Mouse (Mus musculus) MEL (cell line): Measurements from ENCODE around the gene Zfp654. TPM values are rescaled to one million over a fixed set of nuclear protein-coding genes. Genes with fewer than 3 reads are reported as not detected.
A peak's percentile ranks its signal among the peaks of the same experiment; 100 is the strongest.

Experiments used
- DNase-seq: peaks from one replicate; pipeline ENCODE4 v3.0.0; 2011; ENCODE audit warnings: low read depth, low spot score
- H3K27ac ChIP-seq: 2 replicates; pipeline ENCODE4 v1.5.1; 2012; ENCODE audit warnings: low read depth, mild to moderate bottlenecking, control low read depth, low read length, moderate library complexity; ENCODE audit not compliant: control insufficient read depth
- H3K27me3 ChIP-seq, 2 experiments: fragments of 150-350 bp in 1 of 2; sonication (generic) in 1 of 2; 2 replicates each; pipeline ENCODE4 v1.6.1; 2012; ENCODE audit warnings: low read length in 2 of 2, mild to moderate bottlenecking in 2 of 2, improper control_type of control experiment in 1 of 2, moderate library complexity in 1 of 2; ENCODE audit not compliant: insufficient read depth in 2 of 2, control insufficient read depth in 1 of 2
- H3K36me3 ChIP-seq, 2 experiments: 2 replicates each; pipeline ENCODE4 v1.6.1; 2012 to 2014; ENCODE audit warnings: low read length in 2 of 2, improper control_type of control experiment in 1 of 2, inconsistent platforms in 1 of 2, mild to moderate bottlenecking in 1 of 2; ENCODE audit not compliant: insufficient read depth in 2 of 2, control insufficient read depth in 1 of 2
- H3K4me1 ChIP-seq, 2 experiments: fragments of 150-350 bp in 1 of 2; sonication (generic) in 1 of 2; 2 replicates each; pipeline ENCODE4 v1.6.1; 2012; ENCODE audit warnings: low read length in 2 of 2, improper control_type of control experiment in 1 of 2, mild to moderate bottlenecking in 1 of 2; ENCODE audit not compliant: insufficient read depth in 2 of 2, control insufficient read depth in 1 of 2
- H3K4me3 ChIP-seq, 2 experiments: fragments of 150-350 bp in 1 of 2; sonication (generic) in 1 of 2; 2 replicates each; pipeline ENCODE4 v1.5.1; 2012; ENCODE audit warnings: low read depth in 2 of 2, low read length in 2 of 2, mild to moderate bottlenecking in 2 of 2, moderate library complexity in 2 of 2, control low read depth in 1 of 2, improper control_type of control experiment in 1 of 2; ENCODE audit not compliant: control insufficient read depth in 1 of 2, insufficient read depth in 1 of 2
- H3K79me2 ChIP-seq: 2 replicates; pipeline ENCODE4 v1.6.1; 2012; ENCODE audit warnings: mild to moderate bottlenecking, low read length, moderate library complexity; ENCODE audit not compliant: control insufficient read depth, poor library complexity, insufficient read depth
- H3K9ac ChIP-seq: 2 replicates; pipeline ENCODE4 v1.6.1; 2012; ENCODE audit warnings: low read depth, mild to moderate bottlenecking, control low read depth, low read length, moderate library complexity; ENCODE audit not compliant: control insufficient read depth, poor library complexity, severe bottlenecking
- H3K9me3 ChIP-seq: fragments of 150-350 bp; sonication (generic); replicated peaks from 2 replicates; pipeline ENCODE4 v1.6.1; 2012; ENCODE audit warnings: mild to moderate bottlenecking, low read length, improper control_type of control experiment, moderate library complexity; ENCODE audit not compliant: insufficient read depth
- CHD1 ChIP-seq: IDR thresholded peaks from 2 replicates; pipeline ENCODE4 v1.6.1; 2012; ENCODE audit warnings: low read depth, mild to moderate bottlenecking, inconsistent platforms, low read length, improper control_type of control experiment
- CTCF ChIP-seq, 3 experiments: IDR thresholded peaks in 2 of 3; conservative IDR thresholded peaks in 1 of 3; 2 replicates each; pipeline ENCODE4 v1.5.1; 2011 to 2012; ENCODE audit warnings: low read length in 3 of 3, low read depth in 2 of 3, mild to moderate bottlenecking in 2 of 3, improper control_type of control experiment in 1 of 3, inconsistent platforms in 1 of 3, mixed read lengths in 1 of 3, moderate library complexity in 1 of 3; ENCODE audit not compliant: control insufficient read depth in 1 of 3, insufficient read depth in 1 of 3, poor library complexity in 1 of 3, severe bottlenecking in 1 of 3
- EP300 ChIP-seq, 2 experiments: IDR thresholded peaks; 2 replicates each; pipeline ENCODE4 v1.6.1; 2011; ENCODE audit warnings: improper control_type of control experiment in 2 of 2, low read length in 2 of 2, low read depth in 1 of 2, mild to moderate bottlenecking in 1 of 2
- ETS1 ChIP-seq: IDR thresholded peaks from 2 replicates; pipeline ENCODE4 v1.6.1; 2012; ENCODE audit warnings: low read depth, mild to moderate bottlenecking, inconsistent platforms, low read length, improper control_type of control experiment, moderate library complexity
- GATA1 ChIP-seq: IDR thresholded peaks from 2 replicates; pipeline ENCODE4 v1.6.1; 2011; ENCODE audit warnings: low read depth, low read length, improper control_type of control experiment
- MAX ChIP-seq: IDR thresholded peaks from 2 replicates; pipeline ENCODE4 v1.6.1; 2011; ENCODE audit warnings: low read length, improper control_type of control experiment
- MEF2A ChIP-seq: IDR thresholded peaks from 2 replicates; pipeline ENCODE4 v1.6.1; 2014; ENCODE audit warnings: low read depth, mild to moderate bottlenecking, inconsistent platforms, low read length, improper control_type of control experiment; ENCODE audit not compliant: poor library complexity, insufficient replicate concordance, severe bottlenecking; ENCODE audit errors: extremely low read depth
- MXI1 ChIP-seq: IDR thresholded peaks from 2 replicates; pipeline ENCODE4 v1.6.1; 2011; ENCODE audit warnings: mild to moderate bottlenecking, low read depth, low read length, improper control_type of control experiment
- MYB ChIP-seq: IDR thresholded peaks from 2 replicates; pipeline ENCODE4 v1.6.1; 2011; ENCODE audit warnings: mild to moderate bottlenecking, low read depth, low read length, improper control_type of control experiment
- MYC ChIP-seq: IDR thresholded peaks from 2 replicates; pipeline ENCODE4 v1.6.1; 2011; ENCODE audit warnings: low read depth, mild to moderate bottlenecking, low read length, improper control_type of control experiment, moderate library complexity
- RAD21 ChIP-seq: IDR thresholded peaks from 2 replicates; pipeline ENCODE4 v1.6.1; 2011; ENCODE audit warnings: mild to moderate bottlenecking, low read depth, low read length, improper control_type of control experiment
- RCOR1 ChIP-seq: IDR thresholded peaks from 2 replicates; pipeline ENCODE4 v1.6.1; 2012; ENCODE audit warnings: low read depth, mild to moderate bottlenecking, inconsistent platforms, low read length, improper control_type of control experiment
- SIN3A ChIP-seq: IDR thresholded peaks from 2 replicates; pipeline ENCODE4 v1.6.1; 2012; ENCODE audit warnings: low read length, improper control_type of control experiment, inconsistent platforms
- SMC3 ChIP-seq: IDR thresholded peaks from 2 replicates; pipeline ENCODE4 v1.6.1; 2011; ENCODE audit warnings: low read depth, low read length, improper control_type of control experiment
- ZC3H11A ChIP-seq: IDR thresholded peaks from 2 replicates; pipeline ENCODE4 v1.6.1; 2012; ENCODE audit warnings: low read depth, mild to moderate bottlenecking, inconsistent platforms, low read length, improper control_type of control experiment
- ZNF384 ChIP-seq: IDR thresholded peaks from 2 replicates; pipeline ENCODE4 v1.6.1; 2012; ENCODE audit warnings: low read depth, mild to moderate bottlenecking, inconsistent platforms, low read length, improper control_type of control experiment
- polyA plus RNA-seq, 2 experiments: library from polyadenylated mRNA; stranded (reverse) in 1 of 2; unstranded in 1 of 2; fragments of >175 nt in 1 of 2; fragments of >200 nt in 1 of 2; gene quantifications; 2 replicates each; pipeline versions ENCODE4 v1.2.1 to v1.2.4; 2012; ENCODE audit warnings: low replicate concordance in 2 of 2, low read depth in 1 of 2; ENCODE audit not compliant: insufficient read length in 2 of 2, insufficient read depth in 1 of 2, missing spikeins in 1 of 2
- total RNA-seq: library from RNA; depleted of rRNA; stranded (reverse); fragments of 300-350 nt; gene quantifications from 2 replicates; pipeline ENCODE4 v1.2.3, GENCODE M21; 2012

Gene Zfp654
- total and polyA plus RNA-seq, 3 experiments, result 5.0 to 61.6 (median 6.9) TPM

DNA sequence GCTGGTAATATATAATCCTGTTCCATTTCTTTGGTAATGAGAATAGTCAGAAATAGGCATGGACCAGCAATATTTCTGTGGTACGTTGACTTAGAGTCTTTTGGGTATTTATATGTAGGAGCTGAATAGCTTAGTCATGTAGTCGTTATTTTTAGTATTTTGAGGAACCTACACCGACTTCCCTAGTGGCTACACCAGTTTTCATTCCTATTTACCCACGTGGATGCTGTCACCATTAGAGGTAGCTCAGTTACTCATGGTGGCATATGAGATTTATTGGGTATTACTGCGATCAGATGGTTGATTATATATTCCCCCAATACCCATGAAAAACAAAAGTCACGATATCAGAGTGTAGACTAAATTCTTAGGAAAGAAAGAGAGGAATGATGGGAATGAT is 95.1 kb downstream of the Zfp654 start:
- no peak overlapping the region for H3K4me3 ChIP-seq
- TF ChIP-seq MYC, result peak; percentile 88; the same call in 1 of the 2 replicates
- peak; percentile 44; the same call in 1 of the 2 replicates for TF ChIP-seq ETS1
- TF ChIP-seq MYB, result 0 out of 2 replicates have a peak, but pooled peaks have one; percentile 10
- peak in 1 of 2 experiments; percentile 45; a peak in 3 of 4 replicates for TF ChIP-seq EP300 (IDR thresholded peaks at IDR 0.05; ENCODE audit: low read depth in 1 of 2, low read length in 2 of 2)
- TF ChIP-seq RCOR1, result no peak
- no peak for TF ChIP-seq ZNF384
- no peak for TF ChIP-seq CHD1
- TF ChIP-seq MXI1, result peak; percentile 84; the same call in 1 of the 2 replicates
- TF ChIP-seq MEF2A, result peak; percentile 71; the same call in 1 of the 2 replicates
- no peak for TF ChIP-seq GATA1
- TF ChIP-seq MAX, result peak; percentile 75
- TF ChIP-seq SIN3A, result peak; percentile 50; the same call in 1 of the 2 replicates
- TF ChIP-seq, all 39 proteins: peak for 8
- no peaks in the 10 kb centered on the region for H3K79me2 ChIP-seq
- no peaks in the 10 kb centered on the region for H3K27me3 ChIP-seq
- peaks cover 9 to 11% of the 10 kb centered on the region in 2 experiments for H3K4me1 ChIP-seq
- no peaks in the 10 kb centered on the region for H3K9me3 ChIP-seq
- peak; percentile 61 for DNase-seq
- H3K27ac ChIP-seq, result no peak overlapping the region
- no peak overlapping the region for H3K9ac ChIP-seq
- H3K36me3 ChIP-seq, result peaks cover 0 to 24% of the 10 kb centered on the region in 2 experiments; a peak in 2 of 4 replicates

DNA sequence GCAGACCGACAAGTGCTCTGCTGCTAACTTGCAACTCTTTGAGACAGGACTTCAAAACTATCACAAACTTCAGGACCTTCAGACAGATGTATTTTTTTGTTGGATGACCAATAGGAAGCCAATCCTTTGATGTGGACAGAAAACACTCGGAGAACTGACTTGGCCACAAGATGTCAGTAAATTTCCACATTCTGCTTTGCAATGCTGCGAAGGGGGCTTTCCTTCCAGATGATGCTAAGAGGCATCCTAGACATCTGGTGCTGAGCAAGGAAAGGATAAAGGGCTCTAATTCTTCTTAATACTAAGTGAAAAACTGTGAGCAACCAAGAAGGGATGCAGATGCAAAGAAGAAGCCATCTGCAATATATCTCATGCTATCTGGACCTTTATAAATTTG is 96.7 kb downstream of the Zfp654 start:
- Histone ChIP-seq H3K27me3 (no peaks in the 10 kb centered on the region), H3K79me2 (no peaks in the 10 kb centered on the region), H3K4me1 (peaks cover 9 to 11% of the 10 kb centered on the region in 2 experiments), H3K9me3 (no peaks in the 10 kb centered on the region), H3K36me3 (peaks cover 0 to 23% of the 10 kb centered on the region in 2 experiments; a peak in 2 of 4 replicates), H3K9ac (no peak overlapping the region), H3K27ac (no peak overlapping the region), H3K4me3 (no peak overlapping the region)
- TF ChIP-seq ZC3H11A, result peak; percentile 93
- TF ChIP-seq RCOR1, result no peak
- peak; percentile 40 to 85 (median 56); a peak in 5 of 6 replicates for TF ChIP-seq CTCF (IDR thresholded peaks at IDR 0.05 in 2 of 3, conservative IDR thresholded peaks at IDR 0.05 in 1 of 3; ENCODE audit: control insufficient read depth in 1 of 3, insufficient read depth in 1 of 3, low read depth in 2 of 3, low read length in 3 of 3, poor library complexity in 1 of 3, severe bottlenecking in 1 of 3)
- peak; percentile 89 for TF ChIP-seq RAD21
- no peak for TF ChIP-seq GATA1
- TF ChIP-seq SMC3, result peak; percentile 86
- DNase-seq, result peak; percentile 58
